Mouse (Mus musculus) lung, postnatal 4 days (tissue): ENCODE measurements around the gene Rbm5.

Experiments
- DNase-seq, 2 experiments: peaks; one replicate each; pipeline ENCODE4 v3.0.0; 2021

The Rbm5 gene

DNA sequence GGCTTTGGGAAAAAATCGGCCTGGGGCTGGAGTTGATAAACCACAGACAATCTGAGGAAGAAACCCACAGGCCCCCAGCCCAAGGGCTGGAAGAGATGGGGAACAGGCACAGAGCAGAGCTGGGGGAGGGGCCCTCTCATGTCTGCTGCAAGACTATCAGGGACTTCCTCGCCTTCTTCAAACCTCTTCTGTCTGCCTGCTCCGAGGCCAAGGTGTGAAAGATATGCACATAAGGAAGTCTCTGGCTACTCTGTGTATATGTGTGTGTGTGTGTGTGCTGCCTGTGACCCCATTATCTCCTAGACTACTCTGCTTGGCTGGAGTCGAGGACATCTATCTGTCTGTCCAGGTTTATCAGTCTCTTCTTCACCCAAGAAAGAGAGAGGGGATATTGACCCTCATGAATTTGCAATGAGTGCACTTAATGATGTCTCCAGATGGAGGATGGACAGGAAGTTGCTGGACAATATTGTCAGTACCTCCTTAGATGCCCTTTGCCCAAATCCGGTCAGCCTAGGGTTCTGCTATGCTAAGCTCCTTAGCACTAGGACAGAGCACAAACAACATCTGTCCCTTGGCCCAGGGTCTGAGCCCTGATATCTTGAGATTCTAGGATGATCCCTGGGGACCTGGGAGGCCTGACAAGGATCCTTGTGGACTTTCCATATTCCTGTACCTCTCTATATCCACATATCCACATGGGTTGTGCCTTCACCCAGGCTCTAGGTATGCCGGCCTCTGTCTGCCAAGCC, 41.7 kb downstream of the Rbm5 start:
- no peak for DNase-seq

DNA sequence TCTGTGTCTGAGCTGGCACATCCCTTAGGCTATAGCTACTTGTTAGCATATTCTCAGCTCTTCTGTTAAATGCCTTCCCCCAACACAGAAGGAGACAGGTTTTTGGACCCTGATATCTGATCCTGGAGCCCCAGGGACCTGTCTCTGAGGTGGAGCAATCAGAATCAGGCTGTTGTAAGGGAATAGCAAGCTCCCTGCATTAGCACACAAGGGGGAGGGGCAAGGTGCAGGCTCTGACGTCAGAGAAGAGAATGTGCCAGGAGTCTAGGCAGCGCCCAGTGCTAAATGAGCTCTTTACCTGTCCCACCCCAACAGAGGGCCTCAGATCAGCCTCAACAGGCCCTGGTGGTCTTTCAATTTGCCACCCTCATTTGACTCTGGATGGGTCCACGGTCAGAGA, 43.8 kb downstream of the Rbm5 start:
- no peak for DNase-seq

DNA sequence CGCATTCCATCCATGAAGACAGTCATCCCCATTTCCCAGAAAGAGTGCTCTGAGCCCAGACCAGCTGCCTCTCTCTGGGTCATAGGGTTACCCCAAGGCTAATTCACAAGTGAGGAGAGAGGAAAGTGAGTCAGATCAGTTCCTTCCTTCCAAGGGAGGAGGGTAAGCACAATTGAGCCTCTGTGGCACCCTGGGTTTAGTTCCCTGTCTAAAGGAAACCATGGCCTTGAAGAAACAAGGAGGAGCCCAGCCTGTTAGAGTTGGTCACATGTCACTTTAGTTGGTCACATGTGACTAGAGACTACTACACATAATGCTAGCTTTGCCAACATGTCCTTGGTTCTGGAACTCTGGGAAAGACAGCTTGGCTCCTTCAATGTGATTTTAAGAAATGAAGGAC, 46.0 kb downstream of the Rbm5 start:
- no peak for DNase-seq

GRCm38 (mm10) chr9:107723794-107724531, 46.8 kb downstream of the Rbm5 start:
- peak; percentile 73 to 76 for DNase-seq

GRCm38 (mm10) chr9:107723292-107723691, 47.5 kb downstream of the Rbm5 start:
- DNase-seq = no peak

- peak in 1 of 2 experiments; percentile 54 for DNase-seq
These were observed 51.8 kb downstream of the Rbm5 start for GRCm38 (mm10) chr9:107718781-107719540.

GRCm38 (mm10) chr9:107716951-107717350, 53.8 kb downstream of the Rbm5 start:
- DNase-seq = peak in 1 of 2 experiments; percentile 64

DNA sequence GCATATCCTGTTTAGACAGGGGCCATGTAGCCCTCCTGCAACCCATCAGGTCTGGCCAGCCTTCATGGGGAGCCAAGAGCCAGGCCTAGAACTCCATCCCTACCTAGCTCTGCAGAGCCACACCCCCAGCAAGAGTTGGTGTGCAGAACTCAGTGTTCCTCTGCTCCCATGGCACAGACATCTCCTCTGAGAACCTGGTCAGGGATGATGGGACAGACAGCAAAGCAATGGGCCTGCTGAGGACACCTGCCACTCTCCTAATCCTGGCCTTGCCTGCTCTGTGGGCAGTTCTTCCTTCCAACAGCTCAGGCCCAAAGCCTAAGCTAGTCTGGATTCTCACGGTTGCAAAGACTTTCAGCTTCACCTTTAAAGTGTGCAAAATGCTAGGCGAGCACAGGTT, 55.2 kb downstream of the Rbm5 start:
- no peak for DNase-seq

- peak; percentile 60 to 68 for DNase-seq
These were observed 56.4 kb downstream of the Rbm5 start for GRCm38 (mm10) chr9:107714221-107714952.

DNA sequence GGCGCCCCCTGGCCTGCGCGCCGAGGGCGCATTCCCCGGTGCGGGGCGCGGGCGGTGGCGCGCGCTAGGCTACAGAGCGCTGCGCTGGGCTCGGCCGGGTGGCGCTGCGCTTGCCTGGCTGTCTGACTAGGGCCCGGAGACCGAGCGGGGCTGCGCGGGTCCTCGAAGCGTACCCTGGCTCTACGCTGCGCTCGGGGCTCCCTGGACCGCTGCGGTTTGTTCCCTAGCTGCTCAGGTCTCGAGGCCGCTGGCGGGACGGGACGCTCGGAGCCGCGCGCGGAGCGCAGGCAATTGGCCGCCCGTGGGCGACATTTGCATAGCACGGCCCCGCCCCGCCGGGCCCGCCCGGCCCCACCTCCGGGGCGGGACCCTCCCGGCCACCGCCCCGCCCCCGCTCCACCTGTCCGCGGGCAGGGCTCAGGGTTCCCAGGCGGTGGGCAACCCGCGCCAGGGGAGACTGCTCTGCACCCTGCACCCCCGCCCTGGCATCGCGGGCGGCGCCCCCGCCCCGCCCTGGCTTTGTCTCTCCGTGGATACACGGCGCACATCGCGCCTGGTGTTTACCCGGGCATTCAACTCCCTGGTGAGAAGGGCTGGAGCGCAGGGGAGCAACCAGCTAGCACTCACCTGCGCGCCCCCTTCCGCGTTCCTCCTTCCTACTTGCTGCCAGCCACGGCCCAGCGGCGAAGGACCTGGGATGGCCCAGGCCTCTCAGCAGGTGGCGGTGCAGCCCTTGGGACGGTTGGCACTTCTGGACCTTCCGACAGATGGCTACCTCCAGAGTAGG, 60.9 kb downstream of the Rbm5 start, which contains the start of gene Sema3f:
Sema3f (minus strand) TSS at position 779 of the 787 bp plus-strand sequence.
- peak; percentile 88 to 93 for DNase-seq

GRCm38 (mm10) chr9:107709096-107709696, 61.6 kb downstream of the Rbm5 start:
- no peak for DNase-seq

DNA sequence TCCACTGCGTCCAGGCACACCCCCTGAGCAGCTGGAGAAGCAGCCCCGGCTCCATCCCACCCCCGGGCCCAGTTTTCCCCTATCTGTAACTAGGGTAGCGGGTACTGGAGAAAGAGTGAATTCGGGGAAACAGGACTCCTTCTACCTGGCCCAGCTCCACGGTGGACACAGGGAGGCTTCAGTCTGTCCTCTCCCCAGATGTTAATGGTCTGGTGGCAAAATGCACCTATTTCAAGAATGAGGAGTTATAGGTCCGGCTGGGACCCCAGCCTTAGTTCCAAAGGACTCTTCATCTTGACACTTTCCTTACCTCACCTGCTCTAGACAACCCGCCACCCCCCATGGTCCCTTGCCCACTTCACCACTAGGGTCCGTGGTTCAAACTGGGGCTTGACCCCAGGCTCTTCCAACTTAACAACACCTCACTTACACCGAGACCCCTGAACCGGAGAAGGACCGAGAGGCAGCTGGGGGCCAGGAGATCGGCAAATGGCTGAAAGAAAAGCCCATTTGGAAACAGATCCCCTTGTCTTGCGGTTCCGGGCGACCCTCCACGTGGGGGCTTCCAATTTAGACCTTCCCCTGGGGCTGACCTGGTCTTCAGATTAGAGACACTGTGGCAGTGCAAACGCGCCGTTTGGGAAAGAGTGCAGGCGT, 62.2 kb downstream of the Rbm5 start:
- no peak for DNase-seq

- DNase-seq = no peak
These were observed 62.9 kb downstream of the Rbm5 start for GRCm38 (mm10) chr9:107707701-107708438.

DNA sequence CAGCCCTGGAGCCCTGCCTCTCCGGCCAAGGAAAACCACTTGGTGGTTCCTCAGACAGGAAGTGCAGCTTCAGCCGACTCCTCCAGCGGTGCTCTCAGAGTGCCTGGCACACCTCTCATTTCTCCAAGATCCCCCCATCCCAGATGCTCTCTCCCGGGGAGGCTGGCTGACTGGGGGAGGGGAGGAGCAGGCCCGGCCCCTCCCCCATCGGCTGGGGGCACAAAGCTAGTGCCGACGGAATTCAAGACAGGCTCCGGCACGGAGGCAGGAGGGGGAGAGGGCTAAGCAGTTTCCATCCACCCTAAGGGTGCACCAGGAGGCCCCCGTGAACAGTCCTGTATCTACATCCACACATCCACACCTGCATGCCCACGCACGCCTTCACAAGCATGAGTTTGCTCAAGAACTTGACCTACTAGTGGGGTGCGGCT, 64.0 kb downstream of the Rbm5 start:
- DNase-seq = peak; percentile 31 to 48

- peak; percentile 53 to 70 for DNase-seq
These were observed 67.3 kb downstream of the Rbm5 start for GRCm38 (mm10) chr9:107703337-107704122.

DNA sequence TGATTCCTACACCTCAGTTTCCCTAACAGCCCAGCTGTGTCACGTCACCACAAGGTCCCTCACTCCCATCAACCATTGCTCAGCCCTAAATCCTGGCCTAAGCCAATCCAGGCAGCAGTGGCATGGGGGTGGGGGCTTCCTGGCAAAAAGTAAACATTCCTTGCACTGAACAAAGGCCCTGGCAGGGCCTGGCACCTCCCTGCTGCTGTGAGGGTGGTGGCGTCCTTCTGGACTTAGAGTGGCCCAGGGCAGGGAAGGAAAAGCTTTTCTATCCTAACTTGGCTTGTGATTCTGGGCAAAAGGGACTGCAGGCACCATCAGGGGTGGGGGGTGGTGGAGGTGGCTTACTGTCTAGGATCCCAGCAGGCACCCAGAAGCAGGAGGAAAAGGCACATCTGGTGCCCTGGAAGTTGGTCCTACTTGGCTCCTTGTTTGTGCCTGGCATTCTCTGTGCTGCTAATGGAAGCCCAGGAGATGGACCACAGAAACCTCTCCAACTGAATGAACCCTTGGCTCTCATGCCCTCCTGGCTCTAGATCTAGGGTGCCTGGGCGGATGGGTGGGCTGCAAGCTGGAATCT, 68.1 kb downstream of the Rbm5 start:
- peak; percentile 77 to 88 for DNase-seq

DNA sequence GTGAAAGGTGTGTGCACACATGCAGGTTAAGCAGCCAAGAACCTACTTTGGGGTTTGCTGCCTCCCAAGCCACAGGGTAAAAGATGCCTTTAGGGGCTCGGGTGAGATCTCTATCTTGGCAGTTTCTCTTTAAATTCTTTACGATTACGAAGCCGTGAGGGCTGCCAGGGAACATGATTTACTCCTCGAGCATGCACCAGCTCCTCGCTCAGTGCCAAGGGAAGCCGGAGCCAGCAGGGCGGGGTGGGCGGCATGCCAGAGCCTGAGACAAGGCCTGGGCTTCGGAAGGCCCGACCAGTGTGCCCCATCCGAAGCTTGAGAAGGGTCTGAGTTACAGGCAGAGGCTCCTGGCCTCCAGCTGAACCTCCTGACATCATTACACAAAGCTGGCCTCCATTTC, 69.2 kb downstream of the Rbm5 start:
- DNase-seq = peak; percentile 91 to 95

DNA sequence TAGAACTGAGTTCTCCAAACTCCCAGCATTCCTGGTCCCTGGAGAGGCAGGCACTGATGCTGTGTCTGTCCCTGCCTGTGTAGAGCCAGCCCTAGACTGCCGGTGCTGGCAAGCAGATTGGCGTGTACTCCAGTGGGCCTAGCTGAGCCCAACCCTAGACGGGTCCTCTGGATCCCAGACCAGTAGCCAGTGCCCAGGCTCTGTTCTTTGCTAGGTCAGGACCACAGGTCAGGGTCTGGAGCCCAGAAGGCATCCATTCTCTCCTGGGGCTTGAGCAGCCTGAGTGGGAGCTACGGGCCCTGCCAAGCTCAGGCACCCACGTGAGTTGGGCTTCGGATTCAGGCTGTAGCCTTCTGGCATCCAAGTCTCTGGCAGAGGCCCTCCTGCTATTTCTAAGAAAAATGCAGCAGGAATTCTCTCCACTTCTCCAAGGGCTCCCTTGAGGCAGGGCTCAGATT, 70.7 kb downstream of the Rbm5 start:
- peak in 1 of 2 experiments; percentile 65 for DNase-seq
